Mouse (Mus musculus) CD4-positive, CD25-positive, alpha-beta regulatory T cell, adult 4 months (primary cell): ENCODE results near the gene Tecpr2. TPM values are rescaled to one million over a fixed set of nuclear protein-coding genes. Genes with fewer than 3 reads are reported as not detected.
A peak's percentile ranks its signal among the peaks of the same experiment; 100 is the strongest.

Experiments
- ATAC-seq: one replicate; pipeline ENCODE4 v1.8.0; 2017
- polyA plus RNA-seq, 2 experiments: library from polyadenylated mRNA; unstranded; fragments of 100-300 nt; shearing (Covaris generic); gene quantifications; one replicate each; pipeline ENCODE4 v1.2.1; 2017

The Tecpr2 gene
- polyA plus RNA-seq, 2 experiments from 2014 or later, result 1.3 to 1.6 TPM

GRCm38 (mm10) chr12:110979808-110980207, 90.7 kb downstream of the Tecpr2 start:
- no peak for ATAC-seq

GRCm38 (mm10) chr12:110981736-110982135, 92.7 kb downstream of the Tecpr2 start:
- no peak for ATAC-seq

GRCm38 (mm10) chr12:110983083-110983482, 94.0 kb downstream of the Tecpr2 start:
- ATAC-seq, result no peak

GRCm38 (mm10) chr12:110983714-110984113, 94.7 kb downstream of the Tecpr2 start:
- no peak for ATAC-seq

GRCm38 (mm10) chr12:110984598-110984997, 95.5 kb downstream of the Tecpr2 start:
- no peak for ATAC-seq

GRCm38 (mm10) chr12:110985141-110985540, 96.1 kb downstream of the Tecpr2 start:
- no peak for ATAC-seq

- no peak for ATAC-seq
These were observed 97.7 kb downstream of the Tecpr2 start for GRCm38 (mm10) chr12:110986536-110987425.

GRCm38 (mm10) chr12:110989409-110989808, 100.3 kb downstream of the Tecpr2 start:
- no peak for ATAC-seq

- ATAC-seq, result no peak
These were observed 101.4 kb downstream of the Tecpr2 start for GRCm38 (mm10) chr12:110990500-110990899.

- ATAC-seq, result peak; percentile 88
These were observed 102.5 kb downstream of the Tecpr2 start for GRCm38 (mm10) chr12:110991361-110992127.

- ATAC-seq, result peak; percentile 78
These were observed 103.1 kb downstream of the Tecpr2 start for GRCm38 (mm10) chr12:110992128-110992553.

GRCm38 (mm10) chr12:110992771-110993170, 103.7 kb downstream of the Tecpr2 start:
- no peak for ATAC-seq

GRCm38 (mm10) chr12:110993226-110993625, 104.2 kb downstream of the Tecpr2 start:
- no peak for ATAC-seq

- ATAC-seq, result no peak
These were observed 105.6 kb downstream of the Tecpr2 start for GRCm38 (mm10) chr12:110994666-110995065.

- ATAC-seq, result no peak
These were observed 109.0 kb downstream of the Tecpr2 start for GRCm38 (mm10) chr12:110998092-110998491.

GRCm38 (mm10) chr12:110999820-111000219, 110.8 kb downstream of the Tecpr2 start:
- ATAC-seq, result no peak

- ATAC-seq, result no peak
These were observed 111.9 kb downstream of the Tecpr2 start for GRCm38 (mm10) chr12:111000956-111001355.

GRCm38 (mm10) chr12:111004142-111004541, 115.1 kb downstream of the Tecpr2 start:
- ATAC-seq, result no peak

- ATAC-seq, result no peak
These were observed 116.7 kb downstream of the Tecpr2 start for GRCm38 (mm10) chr12:111005803-111006202.

GRCm38 (mm10) chr12:111006339-111006738, 117.3 kb downstream of the Tecpr2 start:
- ATAC-seq, result no peak

- peak; percentile 100 for ATAC-seq
These were observed 118.4 kb downstream of the Tecpr2 start for GRCm38 (mm10) chr12:111007134-111008103.
